Mouse (Mus musculus) adrenal gland (tissue): ENCODE measurements around the gene Nop2.

Source experiments
- intact Hi-C: fragments of 180-260 bp; cut with DNase I; formaldehyde crosslinking; loops from one replicate; pipeline ENCODE4 v1.15.1; 2025
- long read RNA-seq, 2 experiments: library from polyadenylated mRNA; unstranded; transcript quantifications; one replicate each; pipeline ENCODE4 v2.0.0; 2020; ENCODE audit warnings: borderline replicate concordance in 1 of 2; ENCODE audit not compliant: insufficient replicate concordance in 1 of 2

Gene Nop2
- long read RNA-seq, experiment 1, transcript Nop2-201 (16 exons, 2,597 nt) = major isoform, 40 of 50 reads
- long read RNA-seq, experiment 1, partial matches to known transcripts = 5 of 50 reads
- long read RNA-seq, experiment 1, other reads (novel, unspliced or antisense) = 5 of 50 reads
- long read RNA-seq, experiment 2, transcript Nop2-201 (16 exons, 2,597 nt) = major isoform, 46 of 51 reads
- long read RNA-seq, experiment 2, partial matches to known transcripts = 4 of 51 reads
- long read RNA-seq, experiment 2, other reads (novel, unspliced or antisense) = 1 of 51 reads

DNA sequence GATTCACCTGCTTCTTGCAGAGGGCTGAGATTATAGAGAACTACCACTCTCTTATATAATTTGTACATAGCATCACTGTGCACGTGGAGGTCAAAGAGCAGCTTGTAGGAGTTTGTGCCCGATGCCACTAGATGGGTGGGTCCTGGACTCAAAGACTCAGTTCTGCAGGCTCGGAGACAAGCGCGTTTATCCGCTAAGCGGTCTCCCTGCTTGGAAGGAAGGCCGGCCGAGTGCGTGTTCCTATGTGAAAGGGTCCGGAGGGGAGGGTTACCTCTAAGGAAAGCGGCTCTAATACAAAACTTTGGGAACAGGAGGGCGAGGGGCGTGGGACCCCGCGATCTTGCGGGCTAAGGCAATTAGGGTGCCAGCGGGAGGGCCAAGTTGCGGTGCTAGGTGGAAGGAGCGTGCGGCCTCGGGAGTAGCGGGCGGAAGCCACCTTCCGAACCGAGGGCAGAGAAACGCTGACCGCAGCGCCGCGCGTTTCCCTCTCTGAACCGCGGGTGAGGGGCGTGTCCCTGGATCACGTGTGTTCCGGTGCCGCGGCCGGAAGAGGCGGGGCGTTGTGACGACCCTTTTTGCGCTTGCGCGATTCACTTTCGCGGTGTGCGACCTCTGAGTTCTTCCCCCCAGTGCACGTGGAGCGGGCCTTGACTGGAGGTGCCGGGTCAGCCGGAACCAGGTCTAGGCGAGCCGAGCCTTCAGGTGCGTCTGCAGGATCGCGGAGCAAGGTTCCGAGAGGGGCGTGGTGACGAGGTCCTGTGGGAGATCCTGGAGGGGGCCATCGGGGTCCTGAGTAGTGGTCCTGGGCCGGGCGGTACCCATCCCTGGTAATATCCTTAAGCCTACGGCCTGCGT is at the start of gene Nop2:
TSS of gene Nop2 (plus strand) at position 608 of the 855 bp plus-strand sequence.
- intact Hi-C loops = loop anchor here (5.0 kb wide), 1 partner anchor 34 kb away; the partner anchor contains the start of gene Chd4

GRCm38 (mm10) chr6:125082801-125083386 is 48.8 kb upstream of the Nop2 start:
- intact Hi-C loops = loop anchor here (2.0 to 5.0 kb wide), 3 partner anchors 36 to 226 kb away; partner anchors contain the start of gene P3h3

DNA sequence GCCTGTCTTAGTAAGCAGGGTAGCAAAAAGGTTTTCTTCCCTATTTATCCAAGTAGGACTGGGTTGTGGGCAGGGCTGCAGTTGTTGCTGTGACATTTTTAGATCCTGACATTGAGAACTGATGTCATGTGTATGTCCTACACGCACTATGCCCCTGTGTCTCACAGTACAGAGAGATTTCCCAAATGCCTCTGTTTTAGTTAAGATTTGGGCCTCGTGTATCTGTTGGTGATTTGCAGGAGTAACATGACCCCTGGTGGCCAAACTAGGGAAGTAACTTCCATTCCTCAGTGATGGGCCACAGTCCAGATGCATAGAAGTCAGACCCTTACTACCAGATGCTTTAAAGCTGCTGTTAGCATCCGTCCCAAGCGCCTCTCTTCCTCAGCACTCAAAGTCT is 47.3 kb upstream of the Nop2 start:
- intact Hi-C loops = loop anchor here (5.0 kb wide), 2 partner anchors 182 to 227 kb away; partner anchors contain the start of gene P3h3

- intact Hi-C loops = no loop called here
Measured at GRCm38 (mm10) chr6:125087937-125088336, 43.8 kb upstream of the Nop2 start.

GRCm38 (mm10) chr6:125088561-125089321 is 43.0 kb upstream of the Nop2 start:
- intact Hi-C loops = no loop called here

- intact Hi-C loops = no loop called here
Measured at GRCm38 (mm10) chr6:125089521-125090321, 42.0 kb upstream of the Nop2 start.

GRCm38 (mm10) chr6:125090341-125091085 is 41.2 kb upstream of the Nop2 start:
- intact Hi-C loops = no loop called here

GRCm38 (mm10) chr6:125092372-125092771 is 39.3 kb upstream of the Nop2 start:
- intact Hi-C loops = no loop called here

GRCm38 (mm10) chr6:125094843-125095242 is 36.9 kb upstream of the Nop2 start:
- intact Hi-C loops = loop anchor here (5.0 kb wide), 1 partner anchor 37 kb away; the partner anchor contains the start of gene Nop2

GRCm38 (mm10) chr6:125095391-125096278 is 36.1 kb upstream of the Nop2 start, which contains the start of gene Chd4:
Gene Chd4 (plus strand): TSS chr6:125095981.
- intact Hi-C loops = loop anchor here (5.0 kb wide), 1 partner anchor 37 kb away; the partner anchor contains the start of gene Nop2

DNA sequence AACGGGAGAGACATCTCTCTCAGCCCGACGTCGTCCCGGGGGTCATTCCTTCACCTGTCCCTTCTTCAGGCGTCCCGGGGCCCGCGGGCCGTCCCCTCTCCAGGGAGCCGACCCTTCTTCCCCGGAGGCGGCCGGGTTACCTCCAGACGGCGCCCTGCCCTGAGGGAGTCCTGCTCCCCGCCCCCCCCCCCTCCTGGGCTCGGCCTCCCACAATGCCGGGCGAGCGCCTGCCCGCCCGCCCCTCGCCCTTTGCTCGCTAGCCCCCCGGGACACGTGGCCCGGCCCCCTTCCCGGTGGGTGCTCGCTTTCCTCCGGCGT is 35.5 kb upstream of the Nop2 start:
- intact Hi-C loops = loop anchor here (5.0 kb wide), 1 partner anchor 36 kb away; the partner anchor contains the start of gene Nop2

DNA sequence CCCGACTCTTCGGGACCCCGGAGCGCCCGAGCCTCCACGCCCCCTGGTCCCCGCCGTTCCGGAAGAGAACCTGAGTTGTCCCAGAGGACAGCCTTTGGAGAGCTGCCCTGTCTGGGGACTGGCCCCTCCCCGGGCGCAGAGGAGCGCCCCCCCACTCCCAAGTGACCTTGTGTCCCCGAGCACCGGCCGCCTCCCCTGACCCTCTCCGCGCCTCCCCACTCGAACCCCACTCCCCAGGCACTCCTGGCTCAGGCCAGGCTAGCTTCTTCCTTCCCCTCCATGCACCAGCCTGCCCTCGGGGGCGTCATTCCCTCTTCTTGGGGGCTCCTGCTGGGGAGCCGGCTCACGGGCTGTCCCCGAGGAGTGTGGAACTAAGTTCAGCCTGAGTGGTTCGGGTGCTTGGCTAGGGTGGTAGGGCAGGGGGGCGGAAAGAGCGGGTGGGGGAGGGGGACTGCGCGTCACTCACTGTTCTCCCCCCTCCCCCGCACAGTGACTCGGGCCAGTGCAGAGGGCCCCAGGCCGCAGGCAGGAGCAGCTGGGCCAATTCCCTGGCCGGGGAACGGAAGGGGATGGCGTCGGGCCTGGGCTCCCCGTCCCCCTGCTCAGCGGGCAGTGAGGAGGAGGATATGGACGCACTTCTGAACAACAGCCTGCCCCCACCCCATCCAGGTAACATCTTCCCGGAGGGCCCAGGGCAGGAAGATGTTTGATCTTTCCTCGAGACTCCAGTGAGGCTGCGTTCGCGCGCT is 34.9 kb upstream of the Nop2 start:
- intact Hi-C loops = loop anchor here (5.0 kb wide), 1 partner anchor 36 kb away; the partner anchor contains the start of gene Nop2

- intact Hi-C loops = loop anchor here (5.0 kb wide), 1 partner anchor 35 kb away; the partner anchor contains the start of gene Nop2
Measured at GRCm38 (mm10) chr6:125097346-125097689, 34.4 kb upstream of the Nop2 start.

- intact Hi-C loops = loop anchor here (5.0 kb wide), 1 partner anchor 34 kb away; the partner anchor contains the start of gene Nop2
Measured at GRCm38 (mm10) chr6:125097951-125098350, 33.8 kb upstream of the Nop2 start.

DNA sequence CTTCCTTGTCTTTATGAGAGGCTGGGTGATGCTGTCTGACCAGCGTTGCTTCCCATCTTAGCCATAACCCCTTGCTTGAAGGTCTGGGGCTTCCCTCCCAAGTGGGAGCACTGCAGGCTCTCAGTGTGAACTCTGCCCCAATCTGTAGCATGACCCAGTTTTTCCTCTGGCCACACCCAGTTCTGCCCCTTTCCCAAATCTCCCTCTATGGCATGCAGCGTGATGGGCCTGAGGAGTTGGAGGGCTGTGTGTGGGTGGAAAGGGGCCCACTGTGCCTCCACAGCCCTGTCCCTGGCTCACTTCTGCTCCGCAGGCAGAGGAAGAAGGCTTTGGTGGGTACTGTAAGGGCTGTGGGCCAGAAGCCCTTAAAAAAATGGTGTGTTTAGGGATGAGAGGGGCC is 33.2 kb upstream of the Nop2 start:
- intact Hi-C loops = loop anchor here (5.0 kb wide), 1 partner anchor 34 kb away; the partner anchor contains the start of gene Nop2

- intact Hi-C loops = loop anchor here (5.0 kb wide), 1 partner anchor 33 kb away; the partner anchor contains the start of gene Nop2
Measured at GRCm38 (mm10) chr6:125099421-125099971, 32.2 kb upstream of the Nop2 start.

- intact Hi-C loops = no loop called here
Measured at GRCm38 (mm10) chr6:125101444-125101843, 30.3 kb upstream of the Nop2 start.
